Mouse (Mus musculus) embryo, embryonic 11 days (tissue): ENCODE measurements around the gene Tbxa2r.

Experiments
- DNase-seq: peaks from one replicate; pipeline ENCODE4 v3.0.0-alpha.2; 2015

Gene Tbxa2r

GRCm38 (mm10) chr10:81322444-81322843 is 6.1 kb upstream of the Tbxa2r start:
- no peak for DNase-seq

- no peak for DNase-seq
Measured at GRCm38 (mm10) chr10:81323141-81323775, 5.3 kb upstream of the Tbxa2r start.

GRCm38 (mm10) chr10:81323791-81324530 is 4.6 kb upstream of the Tbxa2r start:
- no peak for DNase-seq

- no peak for DNase-seq
Measured at GRCm38 (mm10) chr10:81325176-81325575, 3.4 kb upstream of the Tbxa2r start.

GRCm38 (mm10) chr10:81325781-81326180 is 2.8 kb upstream of the Tbxa2r start:
- DNase-seq: no peak

GRCm38 (mm10) chr10:81326858-81327257 is 1.7 kb upstream of the Tbxa2r start:
- no peak for DNase-seq

GRCm38 (mm10) chr10:81327959-81328358 is 572 bp upstream of the Tbxa2r start:
- DNase-seq: no peak

- no peak for DNase-seq
Measured at GRCm38 (mm10) chr10:81329194-81329975, 854 bp downstream of the Tbxa2r start.

- DNase-seq: no peak
Measured at GRCm38 (mm10) chr10:81330007-81330406, 1.5 kb downstream of the Tbxa2r start.

- DNase-seq: no peak
Measured at GRCm38 (mm10) chr10:81332277-81332676, 3.7 kb downstream of the Tbxa2r start.

- DNase-seq: no peak
Measured at GRCm38 (mm10) chr10:81334324-81334723, 5.8 kb downstream of the Tbxa2r start.

GRCm38 (mm10) chr10:81335393-81336340 is 7.1 kb downstream of the Tbxa2r start:
- DNase-seq: peak; percentile 75

GRCm38 (mm10) chr10:81336558-81336957 is 8.0 kb downstream of the Tbxa2r start:
- no peak for DNase-seq

GRCm38 (mm10) chr10:81340551-81341332 is 12.2 kb downstream of the Tbxa2r start:
- DNase-seq: no peak

- DNase-seq: peak; percentile 80
Measured at GRCm38 (mm10) chr10:81341333-81341949, 12.9 kb downstream of the Tbxa2r start.

- no peak for DNase-seq
Measured at GRCm38 (mm10) chr10:81342686-81343505, 14.4 kb downstream of the Tbxa2r start, which contains the start of gene Gipc3. Gene Gipc3 (minus strand): TSS chr10:81343266.

GRCm38 (mm10) chr10:81344421-81345161 is 16.1 kb downstream of the Tbxa2r start:
- no peak for DNase-seq

- DNase-seq: no peak
Measured at GRCm38 (mm10) chr10:81345162-81345534, 16.6 kb downstream of the Tbxa2r start.

GRCm38 (mm10) chr10:81346453-81347067 is 18.0 kb downstream of the Tbxa2r start:
- DNase-seq: peak; percentile 86
